Mouse (Mus musculus) heart, embryonic 11.5 days (tissue): ENCODE measurements around the gene Acyp2. TPM values are rescaled to one million over a fixed set of nuclear protein-coding genes. Genes with fewer than 3 reads are reported as not detected.

Experiments
- ATAC-seq: fragments of 200-750 bp; cut with Nextera tagmentation; replicated peaks from 2 replicates; pipeline ENCODE4 v1.8.0; 2017; ENCODE audit warnings: moderate library complexity; ENCODE audit not compliant: insufficient number of reproducible peaks, low FRiP score, low TSS enrichment
- H3K27ac ChIP-seq: fragments of 300-500 bp; sonication (generic); 2 replicates; pipeline ENCODE4 v1.5.1; 2014; ENCODE audit warnings: mild to moderate bottlenecking, low read depth, low read length
- H3K27me3 ChIP-seq: fragments of 300-500 bp; sonication (generic); 2 replicates; pipeline ENCODE4 v1.6.1; 2014; ENCODE audit warnings: mild to moderate bottlenecking, low read length, mixed read lengths; ENCODE audit not compliant: control insufficient read depth, insufficient read depth
- H3K36me3 ChIP-seq: fragments of 300-500 bp; sonication (generic); 2 replicates; pipeline ENCODE4 v1.6.1; 2014; ENCODE audit warnings: mild to moderate bottlenecking, low read length, moderate library complexity, mixed read lengths; ENCODE audit not compliant: control insufficient read depth, insufficient read depth
- H3K4me1 ChIP-seq: fragments of 300-500 bp; sonication (generic); 2 replicates; pipeline ENCODE4 v1.6.1; 2014; ENCODE audit warnings: low read length; ENCODE audit not compliant: control insufficient read depth, insufficient read depth
- H3K4me2 ChIP-seq: fragments of 300-500 bp; sonication (generic); 2 replicates; pipeline ENCODE4 v1.6.1; 2014; ENCODE audit warnings: mild to moderate bottlenecking, moderate library complexity
- H3K4me3 ChIP-seq: fragments of 300-500 bp; sonication (generic); 2 replicates; pipeline ENCODE4 v1.5.1; 2014; ENCODE audit warnings: low read depth, low read length
- H3K9ac ChIP-seq: fragments of 300-500 bp; sonication (generic); 2 replicates; pipeline ENCODE4 v1.6.1; 2014; ENCODE audit warnings: mild to moderate bottlenecking, low read depth, low read length, moderate library complexity
- H3K9me3 ChIP-seq: fragments of 300-500 bp; sonication (generic); replicated peaks from 2 replicates; pipeline ENCODE4 v1.6.1; 2016; ENCODE audit warnings: low read length; ENCODE audit not compliant: control insufficient read depth
- WGBS: fragments of 180-500 bp; shearing (Covaris S2); extraction: QIAGEN DNeasy Blood & Tissue Kit; methylation state at CpG from one replicate; pipeline ENCODE4 v1.1.7; 2014; ENCODE audit not compliant: insufficient replicate concordance; 5-methylcytosine and 5-hydroxymethylcytosine counted together
- polyA plus RNA-seq: library from polyadenylated mRNA; unstranded; fragments of >200 nt; fragmentation: Nextera tagmentation; extraction: Ambion mirVana; gene quantifications from 2 replicates; pipeline ENCODE4 v1.2.1, GENCODE M21; 2014

Gene Acyp2
- polyA plus RNA-seq, 1 experiment from 2014 or later: 25.0 TPM

DNA sequence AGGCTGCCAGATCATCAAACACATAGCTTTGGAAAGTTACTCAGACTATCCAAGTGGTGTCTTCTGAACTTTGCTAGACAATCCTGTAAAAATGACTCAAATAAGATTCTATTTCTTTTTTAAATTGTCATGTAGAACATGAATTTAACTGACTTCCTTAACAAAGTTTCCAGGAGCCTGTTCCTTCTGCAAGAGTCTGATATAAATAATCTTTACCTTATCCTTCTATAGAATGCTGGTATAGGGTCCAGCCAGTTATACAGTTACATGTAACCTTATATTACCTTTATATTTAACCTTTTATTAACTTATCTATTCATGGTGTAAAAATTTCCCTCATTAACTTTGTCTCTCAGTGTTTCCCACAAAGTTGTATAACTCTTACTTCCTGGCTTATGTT lies 36.7 kb downstream of the Acyp2 start:
- H3K9ac ChIP-seq: no peak overlapping the region
- H3K36me3 ChIP-seq: no peaks in the 10 kb centered on the region
- H3K4me1 ChIP-seq: no peaks in the 10 kb centered on the region
- no peak for ATAC-seq
- H3K4me3 ChIP-seq: no peak overlapping the region
- H3K27me3 ChIP-seq: no peaks in the 10 kb centered on the region
- H3K9me3 ChIP-seq: no peaks in the 10 kb centered on the region
- H3K27ac ChIP-seq: no peak overlapping the region
- H3K4me2 ChIP-seq: no peak overlapping the region

GRCm38 (mm10) chr11:30609247-30609646 lies 40.1 kb downstream of the Acyp2 start:
- Histone ChIP-seq H3K36me3 (no peaks in the 10 kb centered on the region), H3K9ac (no peak overlapping the region), H3K27ac (no peak overlapping the region), H3K4me1 (no peaks in the 10 kb centered on the region), H3K9me3 (no peaks in the 10 kb centered on the region), H3K4me3 (no peak overlapping the region), H3K27me3 (no peaks in the 10 kb centered on the region), H3K4me2 (no peak overlapping the region)
- ATAC-seq: no peak
- 97% methylated on average over 1 of the region's 1 CpGs for WGBS

DNA sequence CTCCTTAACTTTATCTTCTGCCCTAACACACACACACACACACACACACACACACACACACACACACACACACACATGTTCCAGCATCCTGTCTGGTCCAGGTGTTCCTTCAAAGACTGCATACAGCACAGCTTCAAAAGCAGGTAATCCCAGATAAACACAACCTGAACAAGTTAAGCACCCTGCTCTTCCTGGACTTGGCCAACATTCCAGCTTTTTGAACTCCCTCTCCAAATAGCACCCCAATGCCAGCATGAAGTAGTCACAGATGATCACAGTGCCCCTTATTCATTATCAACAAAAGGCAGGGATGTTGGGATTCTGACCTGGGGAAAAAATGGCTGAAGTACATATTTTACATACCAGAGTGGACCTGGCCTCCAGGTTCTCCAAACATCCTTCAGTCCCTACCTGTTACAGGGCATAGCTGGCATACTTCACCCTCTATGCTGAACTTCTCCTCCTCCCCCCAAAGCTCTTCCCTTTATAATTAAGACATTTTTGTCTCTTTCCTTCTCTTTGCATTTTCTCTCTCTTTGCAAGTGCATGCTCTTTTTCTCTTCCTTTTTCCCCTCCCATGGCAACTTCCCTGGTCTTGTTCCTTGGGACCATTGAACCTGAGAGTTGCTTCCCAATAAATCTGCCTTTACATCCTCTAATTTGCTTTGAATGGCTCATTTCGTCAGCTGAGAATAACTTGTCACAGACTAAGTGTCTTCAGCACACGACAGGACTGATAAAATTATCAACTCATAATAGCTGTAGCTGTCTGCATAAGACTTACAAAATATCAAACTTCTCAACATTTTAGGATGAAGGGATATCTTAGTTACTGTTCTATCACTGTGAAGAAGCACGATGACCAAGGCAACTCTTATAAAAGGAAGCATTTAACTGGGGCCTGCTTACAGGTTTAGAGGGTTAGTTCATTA lies 41.5 kb downstream of the Acyp2 start:
- no peaks in the 10 kb centered on the region for H3K27me3 ChIP-seq
- H3K36me3 ChIP-seq: no peaks in the 10 kb centered on the region
- ATAC-seq: no peak
- 63% methylated on average over 3 of the region's 3 CpGs for WGBS
- no peak overlapping the region for H3K27ac ChIP-seq
- no peaks in the 10 kb centered on the region for H3K4me1 ChIP-seq
- H3K9me3 ChIP-seq: no peaks in the 10 kb centered on the region
- no peak overlapping the region for H3K4me3 ChIP-seq
- H3K9ac ChIP-seq: no peak overlapping the region
- no peak overlapping the region for H3K4me2 ChIP-seq

- Histone ChIP-seq H3K9ac (no peak overlapping the region), H3K4me3 (no peak overlapping the region), H3K36me3 (no peaks in the 10 kb centered on the region), H3K27ac (no peak overlapping the region), H3K4me2 (no peak overlapping the region), H3K4me1 (no peaks in the 10 kb centered on the region), H3K27me3 (no peaks in the 10 kb centered on the region), H3K9me3 (no peaks in the 10 kb centered on the region)
- 73% methylated on average over 3 of the region's 3 CpGs for WGBS
- no peak; the same call in 1 of the 2 replicates for ATAC-seq
These were observed 52.1 kb downstream of the Acyp2 start for GRCm38 (mm10) chr11:30597259-30597658.

- Histone ChIP-seq H3K4me2 (no peak overlapping the region), H3K4me1 (no peaks in the 10 kb centered on the region), H3K27me3 (no peaks in the 10 kb centered on the region), H3K4me3 (no peak overlapping the region), H3K36me3 (no peaks in the 10 kb centered on the region), H3K27ac (no peak overlapping the region), H3K9me3 (0 out of 2 replicates have a peak, but pooled peaks cover 3% of the 10 kb centered on the region), H3K9ac (no peak overlapping the region)
- WGBS: 80% methylated on average over 2 of the region's 2 CpGs
- no peak for ATAC-seq
These were observed 69.4 kb downstream of the Acyp2 start for GRCm38 (mm10) chr11:30580008-30580407.

DNA sequence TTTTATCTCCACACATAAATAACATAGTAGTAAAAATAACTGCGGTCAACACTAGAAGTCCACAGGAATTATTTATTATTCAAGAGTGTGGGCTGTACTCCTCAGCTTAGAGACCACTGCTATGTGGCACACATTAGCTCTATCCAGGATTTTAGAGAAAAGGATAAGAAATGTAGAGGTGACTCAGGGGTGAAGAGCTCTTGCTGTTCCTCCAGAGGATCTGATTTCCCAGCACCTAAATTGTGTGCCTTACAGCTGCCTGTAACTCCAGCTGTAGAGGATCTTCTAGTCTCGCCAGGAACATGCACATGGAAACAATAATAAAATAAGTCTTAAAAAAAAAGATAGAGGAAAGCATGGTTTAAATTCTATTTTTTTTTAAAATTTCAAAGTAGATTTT lies 70.5 kb downstream of the Acyp2 start:
- WGBS: 76% methylated on average over 2 of the region's 2 CpGs
- H3K36me3 ChIP-seq: no peaks in the 10 kb centered on the region
- no peaks in the 10 kb centered on the region for H3K4me1 ChIP-seq
- H3K27ac ChIP-seq: no peak overlapping the region
- 0 out of 2 replicates have a peak, but pooled peaks cover 3% of the 10 kb centered on the region for H3K9me3 ChIP-seq
- no peak overlapping the region for H3K9ac ChIP-seq
- H3K4me2 ChIP-seq: no peak overlapping the region
- H3K27me3 ChIP-seq: no peaks in the 10 kb centered on the region
- H3K4me3 ChIP-seq: no peak overlapping the region
- ATAC-seq: no peak

DNA sequence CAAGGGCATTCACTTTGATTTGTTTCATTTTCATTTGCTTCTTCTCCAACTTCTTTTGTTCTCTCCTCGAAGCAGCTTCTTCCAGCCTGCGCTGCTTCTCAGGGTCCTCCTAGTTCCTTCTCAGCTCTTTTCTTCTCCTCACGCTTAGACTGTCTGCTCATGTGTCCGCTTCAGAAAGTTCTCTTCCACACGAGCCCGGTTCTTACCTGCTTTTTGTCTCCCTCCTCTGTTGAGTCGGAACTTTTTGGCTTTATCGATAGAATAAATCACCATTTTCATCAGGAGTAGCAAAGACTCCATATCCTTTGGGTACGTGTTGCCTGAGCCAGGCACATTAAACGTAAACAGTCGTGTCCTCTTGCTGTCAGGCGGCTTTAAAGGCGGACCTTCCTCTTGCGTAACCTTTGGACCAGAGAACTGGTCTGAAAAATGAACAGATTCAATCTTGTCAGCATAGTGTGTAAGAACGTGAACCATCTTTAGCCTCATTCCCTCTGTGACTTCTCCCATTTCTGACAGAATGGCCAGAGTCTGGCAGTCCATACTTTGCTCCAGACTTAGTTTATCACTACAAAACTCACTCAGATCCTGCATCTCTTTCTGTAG lies 76.5 kb downstream of the Acyp2 start:
- H3K4me1 ChIP-seq: no peaks in the 10 kb centered on the region
- no peaks in the 10 kb centered on the region for H3K27me3 ChIP-seq
- no peaks in the 10 kb centered on the region for H3K9me3 ChIP-seq
- no peaks in the 10 kb centered on the region for H3K36me3 ChIP-seq
- 84% methylated on average over 15 of the region's 15 CpGs for WGBS
- ATAC-seq: no peak
- no peak overlapping the region for H3K4me2 ChIP-seq
- H3K4me3 ChIP-seq: no peak overlapping the region
- H3K27ac ChIP-seq: no peak overlapping the region
- H3K9ac ChIP-seq: no peak overlapping the region

- no peak overlapping the region for H3K9ac ChIP-seq
- no peaks in the 10 kb centered on the region for H3K4me1 ChIP-seq
- no peak overlapping the region for H3K4me2 ChIP-seq
- no peaks in the 10 kb centered on the region for H3K9me3 ChIP-seq
- no peaks in the 10 kb centered on the region for H3K27me3 ChIP-seq
- H3K27ac ChIP-seq: no peak overlapping the region
- WGBS: 79% methylated on average over 3 of the region's 3 CpGs
- H3K4me3 ChIP-seq: no peak overlapping the region
- no peak for ATAC-seq
- no peaks in the 10 kb centered on the region for H3K36me3 ChIP-seq
These were observed 78.8 kb downstream of the Acyp2 start for GRCm38 (mm10) chr11:30570568-30570967.
